Mouse (Mus musculus): Measurements from ENCODE around the gene Il33. TPM values are rescaled to one million over a fixed set of nuclear protein-coding genes. Genes with fewer than 3 reads are reported as not detected.

Il33 gene
- polyA plus RNA-seq, 1 experiment: 45.4 TPM

DNA sequence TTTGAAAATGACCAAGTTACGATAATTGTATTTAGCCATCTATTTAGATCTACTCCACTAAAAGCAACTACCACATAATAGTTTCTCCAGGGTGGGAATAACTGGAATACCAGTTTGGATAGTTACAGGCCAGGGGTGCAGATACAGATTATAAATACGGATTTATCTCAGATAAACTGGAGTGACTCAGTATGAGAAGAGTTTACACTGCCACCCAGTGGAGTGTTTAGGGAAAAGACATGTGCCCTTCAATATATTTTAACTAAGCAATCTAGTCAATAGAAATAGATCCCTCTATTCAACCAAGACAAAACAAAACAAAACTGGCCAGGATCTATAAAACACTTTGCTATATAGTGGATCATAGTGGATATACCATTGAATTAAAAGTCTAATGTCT is 53.9 kb downstream of the Il33 start:
- 52% methylated on average over 2 of the region's 2 CpGs for WGBS
- TF ChIP-seq CTCF (IDR thresholded peaks at IDR 0.05; ENCODE audit: insufficient read depth, low read length): 0 out of 2 replicates have a peak, but pooled peaks have one; percentile 4
- TF ChIP-seq POLR2A (IDR thresholded peaks at IDR 0.05; ENCODE audit: borderline replicate concordance, extremely low read depth, low read depth, low read length): no peak
- Histone ChIP-seq H3K4me3 (replicated peaks; ENCODE audit: extremely low read depth, low read depth, low read length) (no peak overlapping the region), H3K4me1 (ENCODE audit: control insufficient read depth, insufficient read depth, low read length) (no peaks in the 10 kb centered on the region)
- DNase-seq: no peak

DNA sequence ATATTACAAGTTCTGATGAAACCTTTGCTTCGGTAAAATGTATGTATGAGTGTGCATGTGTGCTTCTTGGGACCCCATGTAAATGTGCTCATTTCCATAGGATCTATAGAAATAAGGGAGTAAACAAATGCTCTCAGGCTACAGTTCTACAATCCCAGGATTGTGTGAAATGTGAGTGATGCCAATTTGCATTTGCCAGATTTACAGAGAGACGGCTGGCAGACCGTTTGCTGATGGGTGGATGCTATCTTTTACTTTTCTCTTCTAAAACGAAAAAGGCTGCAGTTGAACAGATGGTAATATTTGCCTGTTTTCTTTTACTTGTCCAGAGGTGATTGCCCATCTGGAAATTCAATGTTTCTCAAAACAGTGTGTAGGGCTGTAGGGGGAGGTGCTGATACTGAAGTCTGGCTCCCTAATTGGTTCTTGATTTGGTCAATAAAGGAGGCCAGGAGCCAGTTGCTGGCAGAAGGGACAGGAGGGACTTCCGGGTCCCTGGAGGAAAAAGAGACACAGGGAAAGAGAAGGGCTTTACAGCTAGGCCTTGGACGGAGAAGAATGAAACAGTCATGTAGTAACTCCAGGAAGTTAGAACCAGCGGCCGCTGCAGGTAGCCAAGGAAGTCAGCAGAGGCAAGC is 54.7 kb downstream of the Il33 start:
- Histone ChIP-seq H3K4me1 (ENCODE audit: control insufficient read depth, insufficient read depth, low read length) (no peaks in the 10 kb centered on the region), H3K4me3 (replicated peaks; ENCODE audit: extremely low read depth, low read depth, low read length) (no peak overlapping the region)
- no peak for TF ChIP-seq CTCF (IDR thresholded peaks at IDR 0.05; ENCODE audit: insufficient read depth, low read length)
- no peak for DNase-seq
- WGBS: 80% methylated on average over 8 of the region's 8 CpGs

DNA sequence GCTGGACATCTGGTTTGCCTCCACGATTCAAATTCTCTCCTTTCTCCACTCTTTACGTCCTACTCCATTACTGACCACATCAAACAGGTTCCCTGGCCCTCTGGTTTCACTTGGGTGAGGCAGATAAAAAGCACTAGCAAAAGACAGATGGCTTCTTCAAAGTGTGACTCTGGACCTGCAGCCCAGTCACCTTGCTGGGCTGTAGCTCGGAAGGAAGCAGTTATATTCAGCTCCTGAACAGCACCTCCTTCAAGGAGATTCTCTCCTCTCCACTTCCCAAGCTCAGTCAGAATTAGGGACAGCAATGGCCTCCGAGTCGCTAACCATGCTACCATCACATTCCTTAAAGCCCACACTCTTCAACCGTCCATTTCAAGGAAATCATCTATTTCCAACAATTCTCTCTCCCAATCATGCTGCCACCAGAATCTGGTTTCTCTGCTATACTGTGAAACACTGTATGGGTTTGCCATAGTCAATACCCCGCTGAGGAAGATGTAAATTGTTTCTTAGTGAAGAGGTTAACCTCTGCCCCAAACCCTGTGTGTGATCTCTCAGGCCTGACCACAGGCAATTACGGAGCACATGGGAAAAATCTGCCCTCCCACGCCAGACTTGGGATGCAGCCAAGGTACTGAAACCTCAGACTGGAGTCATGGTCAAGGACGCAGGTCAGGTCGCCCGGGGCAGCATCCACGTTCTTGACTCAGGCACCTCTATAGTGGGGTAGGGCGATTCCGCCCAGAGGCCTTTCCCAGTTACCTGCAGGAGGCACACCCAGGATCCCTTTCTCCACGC is 59.5 kb downstream of the Il33 start:
- 71% methylated on average over 16 of the region's 16 CpGs for WGBS
- DNase-seq: no peak
- H3K4me1 ChIP-seq (ENCODE audit: control insufficient read depth, insufficient read depth, low read length): no peaks in the 10 kb centered on the region

DNA sequence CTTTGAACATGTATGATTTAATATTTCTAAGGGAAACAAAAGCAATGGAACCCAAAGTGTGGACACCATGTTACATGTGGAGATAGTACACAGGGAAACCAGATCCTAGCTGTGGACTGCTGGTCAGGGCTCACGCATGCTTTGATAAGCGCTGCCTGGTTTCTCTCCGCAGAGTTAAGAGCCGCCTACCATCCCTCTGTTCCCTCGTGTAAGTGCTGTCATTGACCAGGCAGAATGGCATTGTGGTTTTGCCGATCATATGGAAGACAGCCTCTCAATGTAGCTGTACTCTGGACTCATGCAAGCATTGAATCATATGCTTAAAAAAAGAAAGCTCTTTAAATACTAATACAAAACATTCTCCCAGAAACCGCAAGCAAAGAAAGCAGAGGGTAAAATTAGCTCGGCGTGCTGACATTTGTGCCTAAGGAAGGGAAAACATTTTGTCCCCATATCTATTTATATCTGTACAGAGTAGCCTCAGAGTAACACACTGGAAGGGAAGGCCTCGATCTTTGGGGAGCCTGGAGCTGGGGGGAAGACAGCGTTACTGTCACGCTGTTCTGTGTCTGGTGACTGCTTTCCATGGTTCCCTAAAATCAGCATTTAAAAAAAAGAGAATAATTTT is 61.7 kb downstream of the Il33 start:
- Histone ChIP-seq H3K4me1 (ENCODE audit: control insufficient read depth, insufficient read depth, low read length) (no peaks in the 10 kb centered on the region), H3K4me3 (replicated peaks; ENCODE audit: extremely low read depth, low read depth, low read length) (no peak overlapping the region)
- 76% methylated on average over 12 of the region's 12 CpGs for WGBS
- no peak for DNase-seq
- TF ChIP-seq CTCF (IDR thresholded peaks at IDR 0.05; ENCODE audit: insufficient read depth, low read length) (no peak), POLR2A (IDR thresholded peaks at IDR 0.05; ENCODE audit: borderline replicate concordance, extremely low read depth, low read depth, low read length) (no peak)

More for the DNA sequence above, 59.5 kb downstream of the Il33 start:
- no peak overlapping the region for H3K4me3 ChIP-seq (replicated peaks; ENCODE audit: extremely low read depth, low read depth, low read length)
- no peak for TF ChIP-seq POLR2A (IDR thresholded peaks at IDR 0.05; ENCODE audit: borderline replicate concordance, extremely low read depth, low read depth, low read length)
- no peak for TF ChIP-seq CTCF (IDR thresholded peaks at IDR 0.05; ENCODE audit: insufficient read depth, low read length)

DNA sequence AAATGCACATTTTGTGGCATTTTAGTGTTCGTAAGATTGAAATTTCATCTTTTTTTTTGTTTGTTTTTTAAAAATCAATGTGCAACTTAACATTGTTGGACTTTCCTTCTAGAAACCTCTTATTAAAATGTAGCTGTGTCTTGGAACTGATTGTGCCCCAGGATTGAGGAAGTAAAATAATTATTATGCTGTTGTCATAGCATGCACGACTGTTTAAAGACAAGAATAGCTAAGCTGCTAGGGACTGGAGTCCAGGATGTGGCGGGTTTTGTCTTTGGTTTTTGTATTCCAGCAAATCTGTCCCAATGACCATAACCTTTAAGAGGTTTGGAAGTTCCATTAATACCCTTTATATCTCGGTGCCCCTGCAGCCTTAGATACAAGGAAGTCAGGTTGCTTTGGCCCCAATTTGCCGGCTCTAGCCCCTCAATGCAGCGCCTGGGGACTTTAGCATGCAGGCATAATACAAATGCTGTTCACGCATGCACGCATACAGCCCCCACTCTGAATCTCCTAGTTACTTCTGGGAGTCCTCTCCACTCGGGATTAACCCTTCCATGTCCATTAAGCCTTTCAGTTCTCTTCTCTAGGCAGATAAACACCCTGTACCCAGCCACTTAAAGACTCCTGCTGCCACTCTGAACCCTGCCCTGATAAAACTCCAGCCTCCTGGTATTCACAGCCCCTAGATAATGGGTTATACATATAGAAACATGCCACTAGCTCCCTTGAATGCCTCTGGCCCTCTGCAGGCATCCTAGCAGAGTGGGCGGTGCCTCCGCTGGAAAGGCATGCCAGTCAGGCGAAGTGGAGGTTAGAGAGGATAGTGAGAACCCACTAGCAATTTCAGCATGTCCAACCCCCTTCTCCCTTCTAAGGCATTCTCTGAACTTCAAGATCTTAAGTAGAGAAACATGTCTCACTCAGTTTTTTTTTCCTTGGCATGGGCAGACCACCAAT is 75.8 kb downstream of the Il33 start:
- no peak for DNase-seq
- WGBS: 63% methylated on average over 12 of the region's 12 CpGs
- no peak for TF ChIP-seq CTCF (IDR thresholded peaks at IDR 0.05; ENCODE audit: insufficient read depth, low read length)
- TF ChIP-seq POLR2A (IDR thresholded peaks at IDR 0.05; ENCODE audit: borderline replicate concordance, extremely low read depth, low read depth, low read length): no peak
- Histone ChIP-seq H3K4me3 (replicated peaks; ENCODE audit: extremely low read depth, low read depth, low read length) (no peak overlapping the region), H3K4me1 (ENCODE audit: control insufficient read depth, insufficient read depth, low read length) (no peaks in the 10 kb centered on the region)

DNA sequence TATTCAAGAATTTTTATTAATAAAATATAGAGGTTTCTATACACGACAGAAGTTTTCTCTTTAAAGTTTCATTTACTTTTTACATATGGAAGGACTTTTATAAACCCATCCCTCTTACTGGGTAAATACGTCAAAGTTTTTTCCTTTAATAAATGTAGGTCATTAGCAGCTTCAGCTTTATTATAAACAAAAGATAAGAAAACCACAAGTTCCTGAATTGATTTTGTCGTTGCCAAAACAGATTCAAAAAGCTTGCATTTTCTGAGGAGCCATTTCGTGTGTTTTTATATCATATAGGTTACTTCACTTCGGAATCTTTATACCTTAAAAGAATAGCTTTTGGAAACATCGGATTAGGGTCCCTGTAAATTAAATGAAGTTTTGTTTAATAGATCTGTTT is 76.6 kb downstream of the Il33 start:
- Histone ChIP-seq H3K4me1 (ENCODE audit: control insufficient read depth, insufficient read depth, low read length) (no peaks in the 10 kb centered on the region), H3K4me3 (replicated peaks; ENCODE audit: extremely low read depth, low read depth, low read length) (no peak overlapping the region)
- TF ChIP-seq CTCF (IDR thresholded peaks at IDR 0.05; ENCODE audit: insufficient read depth, low read length): no peak
- TF ChIP-seq POLR2A (IDR thresholded peaks at IDR 0.05; ENCODE audit: borderline replicate concordance, extremely low read depth, low read depth, low read length): no peak
- DNase-seq: no peak
- 52% methylated on average over 6 of the region's 6 CpGs for WGBS

DNA sequence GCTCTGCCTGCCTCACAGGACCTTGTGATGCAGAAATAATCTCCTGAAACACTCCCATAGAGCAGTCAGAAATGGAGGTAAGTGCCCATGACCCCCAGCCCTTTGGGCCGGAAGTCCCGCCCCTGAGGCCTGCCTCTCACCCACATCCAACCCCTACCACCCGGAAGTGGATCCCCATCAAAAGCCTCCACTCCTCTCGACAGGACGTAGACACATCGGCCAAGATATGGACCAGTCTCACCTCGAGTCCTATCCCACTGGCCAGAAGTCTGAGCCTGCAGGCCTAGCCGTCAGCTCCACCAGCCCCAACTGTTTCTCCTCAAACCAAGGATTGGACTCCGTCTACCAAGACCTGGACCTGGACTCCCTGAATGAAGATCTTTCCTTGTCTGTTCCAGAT is 78.7 kb downstream of the Il33 start, which contains the start of gene Trpd52l3:
Trpd52l3 (plus strand) TSS at position 170 of the 400 bp plus-strand sequence.
- H3K4me1 ChIP-seq (ENCODE audit: control insufficient read depth, insufficient read depth, low read length): no peaks in the 10 kb centered on the region
- TF ChIP-seq CTCF (IDR thresholded peaks at IDR 0.05; ENCODE audit: insufficient read depth, low read length) (no peak), POLR2A (IDR thresholded peaks at IDR 0.05; ENCODE audit: borderline replicate concordance, extremely low read depth, low read depth, low read length) (no peak)
- H3K4me3 ChIP-seq (replicated peaks; ENCODE audit: extremely low read depth, low read depth, low read length): no peak within 1 kb of the TSS
- DNase-seq: no peak
- 88% methylated on average over 9 of the region's 9 CpGs for WGBS

DNA sequence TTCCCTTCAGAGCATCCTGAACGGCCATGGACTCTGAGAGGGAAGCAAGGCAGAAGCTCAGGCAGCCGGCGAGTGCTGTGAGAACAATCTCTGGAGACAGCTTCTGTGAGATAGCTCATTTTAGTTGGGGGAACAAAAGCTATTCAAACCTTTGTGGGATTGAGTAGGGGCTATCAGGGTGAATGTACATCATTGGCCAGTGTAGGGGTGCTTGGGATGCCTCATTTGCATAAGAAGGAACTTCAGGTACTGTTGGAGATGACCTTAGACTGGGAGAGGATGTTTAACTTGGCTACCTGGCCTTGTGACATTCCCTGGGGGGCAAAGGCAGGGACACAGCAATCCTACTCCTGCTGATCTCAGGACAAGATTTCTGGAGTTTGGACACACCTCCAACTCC is 81.5 kb downstream of the Il33 start:
- TF ChIP-seq POLR2A (IDR thresholded peaks at IDR 0.05; ENCODE audit: borderline replicate concordance, extremely low read depth, low read depth, low read length): no peak
- TF ChIP-seq CTCF (IDR thresholded peaks at IDR 0.05; ENCODE audit: insufficient read depth, low read length): no peak
- no peak for DNase-seq
- Histone ChIP-seq H3K4me1 (ENCODE audit: control insufficient read depth, insufficient read depth, low read length) (no peaks in the 10 kb centered on the region), H3K4me3 (replicated peaks; ENCODE audit: extremely low read depth, low read depth, low read length) (no peak overlapping the region)
- 70% methylated on average over 3 of the region's 3 CpGs for WGBS

Other genes starting within 250 kb of the Il33 start
- 0.75 and 1.1 TPM in 2 replicates for gene Mlana, start 227.3 kb upstream of the Il33 start, polyA plus RNA-seq (2012; rRNA removed)
- gene 9930021J03Rik, start 119.1 kb upstream of the Il33 start, polyA plus RNA-seq (2012; rRNA removed): 5.0 and 5.7 TPM in 2 replicates
- 1.8 and 3.0 TPM in 2 replicates for gene Ranbp6, start 112.1 kb upstream of the Il33 start, polyA plus RNA-seq (2012; rRNA removed)
- not detected in 2 replicates for gene Trpd52l3, start 78.7 kb downstream of the Il33 start, polyA plus RNA-seq (2012; rRNA removed)
- 19.3 and 27.5 TPM in 2 replicates for gene Uhrf2, start 105.4 kb downstream of the Il33 start, polyA plus RNA-seq (2012; rRNA removed)

All from lung, adult 2 months (tissue).